Mouse (Mus musculus) brain, embryonic 14.5 days (tissue): Measurements from ENCODE around the gene Gla.

Experiments
- CTCF ChIP-seq: fragments of 200-500 bp; IDR thresholded peaks from 2 replicates; pipeline ENCODE4 v1.5.1; 2012; ENCODE audit warnings: inconsistent platforms, mild to moderate bottlenecking, moderate library complexity, borderline replicate concordance; ENCODE audit not compliant: insufficient read depth, insufficient read length; ENCODE audit errors: extremely low read depth
- POLR2A ChIP-seq: fragments of 200-500 bp; IDR thresholded peaks from 2 replicates; pipeline ENCODE4 v1.6.1; 2012; ENCODE audit warnings: mild to moderate bottlenecking, inconsistent platforms, borderline replicate concordance; ENCODE audit not compliant: poor library complexity, insufficient read depth, insufficient read length, severe bottlenecking; ENCODE audit errors: extremely low read depth

GRCm38 (mm10) chrX:134600659-134601379 lies at the start of gene Gla, which contains the start of gene Hnrnph2:
- TF ChIP-seq POLR2A (no peak), CTCF (no peak)
